Mouse (Mus musculus): ENCODE results near the gene Rnf126.

DNA sequence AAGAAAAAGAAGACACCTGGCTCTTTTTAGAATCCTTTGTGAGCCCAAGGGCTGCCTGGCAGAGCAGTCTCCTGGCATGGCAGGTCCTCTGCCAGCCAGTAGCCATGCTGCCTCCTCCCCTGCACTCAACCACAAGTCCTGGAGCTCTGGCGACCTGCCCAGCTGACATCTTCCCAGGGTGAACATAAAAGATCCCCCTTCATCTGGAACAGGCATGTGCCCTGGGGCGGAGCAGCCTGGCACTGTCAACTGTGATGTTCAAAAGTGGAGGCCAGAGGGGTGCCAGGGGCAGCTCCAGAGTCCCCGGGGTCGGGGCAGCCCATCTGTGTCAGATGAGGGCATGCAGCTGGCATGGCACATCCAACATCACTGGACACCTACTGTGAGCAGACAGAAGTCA lies 51.8 kb downstream of the Rnf126 start:
- TF ChIP-seq ZNF384 (IDR thresholded peaks at IDR 0.05; ENCODE audit: low read depth, low read length) (no peak), CHD2 (IDR thresholded peaks at IDR 0.05; ENCODE audit: low read depth, low read length) (no peak)

All from ES-E14 (cell line).